Mouse (Mus musculus) heart, adult 18-20 months (tissue): ENCODE measurements around the gene Cabp2. TPM values are rescaled to one million over a fixed set of nuclear protein-coding genes. Genes with fewer than 3 reads are reported as not detected.
"Not testable (repeated sequence)": the region's sequence is repeated elsewhere in the genome, so short reads cannot be mapped to it uniquely, and the experiment has no call there.

ENCODE experiments used
- DNase-seq, 2 experiments: peaks; one replicate each; pipeline ENCODE4 v3.0.0; 2021 to 2022; ENCODE audit warnings: mixed read lengths in 1 of 2
- total RNA-seq, 2 experiments: library from RNA; stranded (reverse); gene quantifications; 2 replicates each; pipeline ENCODE4 v1.2.3; 2021

Cabp2 gene
- total RNA-seq, 2 experiments from 2014 or later = not detected

GRCm38 (mm10) chr19:4102049-4102448, 20.7 kb downstream of the Cabp2 start:
- no peak for DNase-seq

DNA sequence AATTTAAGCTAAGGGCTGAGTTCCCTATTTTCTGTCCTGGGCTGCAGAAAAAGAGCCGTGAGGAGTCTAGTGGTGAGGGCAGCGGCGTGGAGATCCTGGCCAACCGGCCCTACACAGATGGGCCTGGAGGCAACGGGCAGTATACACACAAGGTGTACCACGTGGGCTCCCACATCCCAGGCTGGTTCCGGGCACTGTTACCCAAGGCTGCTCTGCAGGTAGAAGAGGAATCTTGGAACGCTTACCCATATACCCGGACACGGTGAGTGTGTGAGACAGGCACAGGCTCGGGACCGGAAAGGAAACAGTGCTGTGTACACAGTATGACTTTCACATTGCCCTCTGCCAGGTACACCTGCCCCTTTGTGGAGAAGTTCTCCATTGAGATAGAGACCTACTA, 21.2 kb downstream of the Cabp2 start:
- no peak for DNase-seq

DNA sequence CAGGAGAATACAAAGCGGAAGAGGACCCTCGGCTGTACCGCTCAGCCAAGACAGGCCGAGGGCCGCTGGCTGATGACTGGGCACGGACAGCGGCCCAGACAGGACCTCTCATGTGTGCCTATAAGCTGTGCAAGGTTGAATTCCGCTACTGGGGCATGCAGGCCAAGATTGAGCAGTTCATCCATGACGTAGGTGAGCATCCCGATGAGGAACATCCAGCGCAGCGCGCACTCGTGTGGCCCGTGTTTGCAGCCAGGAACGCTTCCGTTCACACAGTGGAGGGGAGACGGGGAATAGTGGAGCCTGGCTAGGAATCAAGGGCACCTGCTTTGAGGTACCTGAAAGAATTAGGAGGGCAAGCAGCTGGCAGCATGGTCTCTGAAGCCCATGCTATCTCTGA, 21.9 kb downstream of the Cabp2 start:
- DNase-seq = no peak

GRCm38 (mm10) chr19:4103792-4104191, 22.4 kb downstream of the Cabp2 start:
- no peak for DNase-seq

GRCm38 (mm10) chr19:4104675-4105194, 23.4 kb downstream of the Cabp2 start:
- DNase-seq = no peak

- DNase-seq = no peak
Observed at GRCm38 (mm10) chr19:4106654-4107053, 25.3 kb downstream of the Cabp2 start.

DNA sequence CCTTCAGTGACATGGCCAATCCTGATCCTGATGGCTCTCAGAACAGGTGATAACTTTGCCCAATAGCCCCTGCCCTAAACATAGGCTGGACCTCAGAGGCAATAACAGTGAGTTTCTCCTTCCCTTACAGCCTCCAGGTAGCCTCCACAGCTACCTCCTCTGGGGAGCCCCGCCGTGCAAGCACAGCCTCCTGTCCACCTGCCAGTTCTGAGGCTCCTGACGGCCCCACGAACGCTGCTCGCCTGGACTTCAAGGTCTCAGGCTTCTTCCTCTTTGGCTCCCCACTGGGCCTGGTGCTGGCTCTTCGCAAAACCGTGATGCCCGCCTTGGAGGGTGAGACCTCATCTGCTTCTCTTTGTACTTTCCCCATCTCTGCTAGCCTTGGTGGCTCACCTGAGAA, 27.2 kb downstream of the Cabp2 start:
- DNase-seq = no peak

DNA sequence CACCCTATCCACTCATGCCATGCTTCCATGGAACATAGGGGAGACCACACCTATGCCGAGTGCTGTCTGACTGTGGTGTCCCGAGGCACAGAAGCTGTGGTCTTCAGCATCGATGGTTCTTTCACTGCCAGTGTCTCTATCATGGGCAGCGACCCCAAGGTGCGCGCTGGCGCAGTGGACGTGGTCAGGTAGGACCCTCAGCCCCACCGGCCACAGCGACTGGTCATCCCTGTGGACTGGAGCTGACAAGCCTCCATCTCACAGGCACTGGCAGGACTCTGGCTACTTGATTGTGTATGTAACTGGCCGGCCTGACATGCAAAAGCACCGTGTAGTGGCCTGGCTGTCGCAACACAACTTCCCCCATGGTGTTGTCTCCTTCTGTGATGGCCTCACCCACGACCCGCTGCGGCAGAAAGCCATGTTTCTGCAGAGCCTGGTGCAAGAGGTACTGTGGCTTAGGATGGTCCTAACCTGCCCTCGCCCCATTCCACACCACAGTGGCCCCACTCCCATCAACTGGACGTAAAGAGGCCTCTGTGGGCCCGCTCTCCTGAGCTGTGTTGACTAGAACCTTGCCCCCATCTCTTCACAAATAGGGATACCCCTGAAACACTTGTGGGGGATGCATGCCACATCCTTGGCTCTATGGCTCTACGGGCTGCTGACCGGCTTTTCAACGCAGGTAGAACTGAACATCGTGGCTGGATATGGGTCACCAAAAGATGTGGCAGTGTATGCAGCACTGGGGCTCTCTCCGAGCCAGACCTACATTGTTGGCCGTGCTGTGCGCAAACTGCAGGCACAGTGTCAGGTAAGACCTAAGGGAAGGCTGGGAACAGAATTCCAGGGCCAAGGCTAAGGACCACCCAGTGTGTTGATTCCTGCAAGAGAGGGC, 30.9 kb downstream of the Cabp2 start:
- no peak for DNase-seq

DNA sequence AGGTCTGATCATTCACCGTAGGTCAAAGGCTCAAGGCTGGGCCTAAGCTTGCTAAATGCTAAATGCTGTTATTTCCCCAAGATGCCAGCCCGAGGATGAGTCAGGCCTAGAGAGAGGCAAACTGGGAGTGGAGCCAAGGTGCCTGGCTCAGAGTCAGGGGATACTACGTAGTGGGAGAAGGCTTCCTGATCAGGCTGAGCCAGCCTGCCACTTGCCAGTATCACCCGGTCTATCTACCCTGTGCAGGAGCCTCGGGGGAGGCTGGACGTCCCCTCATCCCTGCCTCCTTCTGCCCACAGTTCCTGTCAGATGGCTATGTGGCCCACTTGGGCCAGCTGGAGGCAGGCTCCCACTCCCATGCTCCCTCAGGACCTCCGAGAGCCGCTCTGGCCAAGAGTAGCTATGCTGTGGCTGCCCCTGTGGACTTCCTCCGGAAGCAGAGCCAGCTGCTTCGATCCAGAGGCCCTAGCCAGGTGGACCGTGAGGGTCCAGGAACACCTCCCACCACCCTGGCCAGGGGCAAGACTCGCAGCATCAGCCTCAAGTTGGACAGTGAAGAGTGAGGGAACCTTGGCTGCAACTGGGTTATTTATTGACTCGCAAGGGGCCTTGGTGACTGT, 31.9 kb downstream of the Cabp2 start:
- DNase-seq = peak; percentile 88

DNA sequence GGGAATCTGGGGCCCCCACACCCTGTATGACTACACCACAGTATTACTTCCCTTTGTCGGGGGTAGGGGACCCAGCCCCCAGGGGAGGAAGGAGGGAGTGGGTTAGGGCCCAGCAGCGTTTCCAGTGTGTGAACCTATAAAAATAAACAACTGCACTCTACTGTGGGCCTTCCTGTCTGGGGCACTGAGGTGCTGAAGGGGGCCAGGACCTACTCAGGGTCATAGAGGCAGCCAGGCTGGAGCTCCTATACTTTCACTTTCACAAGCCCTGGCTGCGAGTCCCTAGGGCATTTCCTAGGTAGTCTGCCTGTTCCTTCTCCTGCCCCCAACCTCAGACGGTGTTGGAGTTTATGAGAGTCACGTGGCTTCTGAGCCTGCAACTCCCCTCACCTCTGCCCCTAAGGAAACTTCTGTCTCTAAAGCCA, 32.4 kb downstream of the Cabp2 start:
- DNase-seq = peak; percentile 44 to 63

GRCm38 (mm10) chr19:4114551-4114950, 33.2 kb downstream of the Cabp2 start:
- DNase-seq = no peak

- no peak for DNase-seq
Observed at GRCm38 (mm10) chr19:4115144-4115543, 33.8 kb downstream of the Cabp2 start.

GRCm38 (mm10) chr19:4115816-4116215, 34.4 kb downstream of the Cabp2 start:
- DNase-seq = no peak

- no peak for DNase-seq
Observed at GRCm38 (mm10) chr19:4117006-4117405, 35.6 kb downstream of the Cabp2 start.

DNA sequence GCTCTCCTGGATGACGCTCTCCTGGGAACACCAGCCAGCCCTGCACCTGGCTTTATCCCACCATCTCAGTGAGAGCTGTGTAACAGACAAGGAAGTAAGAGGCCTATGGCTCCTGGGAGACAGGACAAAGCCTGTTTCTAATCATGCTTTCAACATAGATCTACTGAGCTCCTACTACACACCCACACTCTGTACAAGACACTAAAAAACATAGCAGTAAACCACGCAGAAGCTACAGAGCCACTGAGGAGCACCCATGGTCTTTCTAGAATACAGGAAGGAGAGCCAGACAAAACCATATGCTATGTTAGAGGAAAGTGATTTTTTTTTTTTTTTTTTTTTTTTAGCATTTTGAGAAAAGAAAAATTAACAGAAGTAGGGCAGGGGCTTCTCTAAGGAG, 37.0 kb downstream of the Cabp2 start:
- no peak for DNase-seq

GRCm38 (mm10) chr19:4119716-4120487, 38.5 kb downstream of the Cabp2 start:
- no peak for DNase-seq

- no peak for DNase-seq
Observed at GRCm38 (mm10) chr19:4120496-4120895, 39.1 kb downstream of the Cabp2 start.

- peak; percentile 99 to 100 for DNase-seq
Observed at GRCm38 (mm10) chr19:4121097-4121805, 39.9 kb downstream of the Cabp2 start.

DNA sequence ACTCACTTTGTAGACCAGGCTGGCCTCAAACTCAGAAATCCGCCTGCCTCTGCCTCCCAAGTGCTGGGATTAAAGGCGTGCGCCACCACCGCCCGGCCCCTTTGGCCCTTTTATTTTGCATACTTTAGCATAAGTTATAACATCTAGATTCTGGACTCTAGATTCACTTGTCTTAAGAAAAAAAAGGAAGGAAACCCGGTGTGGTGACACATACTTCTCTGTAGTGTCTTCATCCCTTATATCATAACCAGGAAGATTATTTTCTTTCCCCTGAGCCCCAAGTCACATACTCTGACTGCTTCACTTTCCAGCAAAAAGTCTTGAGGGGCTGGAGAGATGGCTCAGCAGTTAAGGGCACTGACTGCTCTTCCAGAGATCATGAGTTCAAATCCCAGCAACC, 40.5 kb downstream of the Cabp2 start:
- not testable (repeated sequence) for DNase-seq

- no peak for DNase-seq
Observed at GRCm38 (mm10) chr19:4122411-4123370, 41.3 kb downstream of the Cabp2 start.

- no peak for DNase-seq
Observed at GRCm38 (mm10) chr19:4124432-4124831, 43.1 kb downstream of the Cabp2 start.
